In the genomic region with DNA sequence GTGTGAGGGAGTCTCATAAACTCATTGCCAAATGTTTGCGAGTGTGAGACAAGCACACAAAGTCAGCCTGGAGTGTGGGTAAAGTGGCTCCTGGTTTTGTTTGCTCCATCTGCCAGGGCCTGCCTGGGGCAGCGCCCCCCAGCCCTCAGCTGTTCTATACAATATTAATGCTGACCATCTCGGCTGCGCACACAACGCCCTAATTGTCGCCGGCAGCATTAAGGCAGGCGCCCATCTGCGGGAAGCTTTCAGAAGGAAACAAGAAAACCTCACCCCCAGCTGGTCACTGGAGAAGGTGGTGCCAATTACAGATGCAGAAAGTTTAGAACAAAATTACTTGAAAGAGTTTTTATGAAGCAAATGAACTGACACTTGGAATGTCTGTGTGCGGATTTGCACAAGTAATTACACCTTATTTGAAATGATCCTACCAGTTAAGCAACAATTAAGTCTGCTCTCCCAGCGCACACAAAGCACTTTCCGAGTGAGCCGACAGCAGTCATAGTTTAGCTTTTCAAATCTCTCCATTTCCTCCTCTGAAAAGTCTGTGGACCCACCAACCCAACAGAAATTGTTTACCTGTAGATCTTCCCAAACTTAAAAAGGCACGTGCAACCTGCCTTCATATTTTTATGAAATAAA, we compare ENCODE assay signal across 14 mouse cellular contexts. TPM values are rescaled to one million over a fixed set of nuclear protein-coding genes. Genes with fewer than 3 reads are reported as not detected.
DNase-seq lines count a peak whose midpoint lies in the region; ATAC-seq lines count a peak whose summit lies in the region.
"Had no signal": no experiment of that assay in that cellular context is flagged by ENCODE, and none has a peak within 500 bp of the region (broad histone marks: within the 10 kb centered on the region; RNA-seq: fewer than 3 reads in every experiment).

No protein-coding gene starts in this region.

- peak overlapping the region; percentile 83 for H3K4me2 ChIP-seq in forebrain, embryonic 16.5 days (ENCODE audit: low read length)
- H3K4me2 ChIP-seq in neural tube, embryonic 14.5 days (ENCODE audit: low read depth, low read length), result peak overlapping the region; percentile 88
- H3K4me2 ChIP-seq: limb, embryonic 15.5 days; lung, embryonic 15.5 days had no signal

- peak; percentile 30 for ATAC-seq in forebrain, embryonic 16.5 days
- ATAC-seq in neural tube, embryonic 14.5 days (ENCODE audit: low read depth), result no peak; the same call in 1 of the 2 replicates

- peaks cover 49% of the 10 kb centered on the region for H3K4me1 ChIP-seq in forebrain, embryonic 16.5 days (replicated peaks; ENCODE audit: control insufficient read depth, insufficient read depth, low read length)
- peaks cover 79% of the 10 kb centered on the region for H3K4me1 ChIP-seq in midbrain, embryonic 10.5 days
- H3K4me1 ChIP-seq in neural tube, embryonic 14.5 days (ENCODE audit: control insufficient read depth, insufficient read depth, low read length), result peaks cover 40% of the 10 kb centered on the region
- H3K4me1 ChIP-seq: limb, embryonic 15.5 days; lung, embryonic 15.5 days had no signal

- H3K9me3 ChIP-seq in forebrain, embryonic 16.5 days (ENCODE audit: control insufficient read depth, low read length), result no peaks in the 10 kb centered on the region
- H3K9me3 ChIP-seq in midbrain, embryonic 10.5 days (replicated peaks), result no peaks in the 10 kb centered on the region
- no peaks in the 10 kb centered on the region for H3K9me3 ChIP-seq in neural tube, embryonic 14.5 days (ENCODE audit: control insufficient read depth, low read length)
- H3K9me3 ChIP-seq: limb, embryonic 15.5 days; lung, embryonic 15.5 days had no signal

- no peaks in the 10 kb centered on the region for H3K27me3 ChIP-seq in forebrain, embryonic 16.5 days (replicated peaks; ENCODE audit: control insufficient read depth, insufficient read depth, low read length)
- no peaks in the 10 kb centered on the region for H3K27me3 ChIP-seq in midbrain, embryonic 10.5 days (ENCODE audit: low read depth, poor library complexity, severe bottlenecking)
- no peaks in the 10 kb centered on the region for H3K27me3 ChIP-seq in neural tube, embryonic 14.5 days (ENCODE audit: control insufficient read depth, insufficient read depth, low read length)
- H3K27me3 ChIP-seq: lung, embryonic 15.5 days had no signal

- H3K9ac ChIP-seq in forebrain, embryonic 16.5 days (replicated peaks; ENCODE audit: low read depth, low read length), result peak overlapping the region; percentile 37; the same call in 1 of the 2 replicates
- H3K9ac ChIP-seq in neural tube, embryonic 14.5 days (replicated peaks; ENCODE audit: low read depth, low read length), result peak overlapping the region; percentile 32; the same call in 1 of the 2 replicates
- H3K9ac ChIP-seq: limb, embryonic 15.5 days; lung, embryonic 15.5 days had no signal

- under 1% methylated on average over 14 of the region's 14 CpGs for WGBS in forebrain, embryonic 16.5 days
- 17% methylated on average over 14 of the region's 14 CpGs for WGBS in midbrain, embryonic 10.5 days
- WGBS in neural tube, embryonic 14.5 days, result 7% methylated on average over 14 of the region's 14 CpGs

- no peaks in the 10 kb centered on the region for H3K36me3 ChIP-seq in forebrain, embryonic 16.5 days (ENCODE audit: control insufficient read depth, insufficient read depth)
- H3K36me3 ChIP-seq in midbrain, embryonic 10.5 days, result no peaks in the 10 kb centered on the region
- H3K36me3 ChIP-seq in neural tube, embryonic 14.5 days (ENCODE audit: control insufficient read depth, insufficient read depth, low read length), result no peaks in the 10 kb centered on the region
- H3K36me3 ChIP-seq: limb, embryonic 15.5 days; lung, embryonic 15.5 days had no signal

- peak overlapping the region; percentile 61 for H3K27ac ChIP-seq in forebrain, embryonic 16.5 days (ENCODE audit: low read length)
- peak overlapping the region; percentile 90 for H3K27ac ChIP-seq in midbrain, embryonic 10.5 days (replicated peaks)
- H3K27ac ChIP-seq in neural tube, embryonic 14.5 days (ENCODE audit: low read depth, low read length), result peak overlapping the region; percentile 85
- H3K27ac ChIP-seq: limb, embryonic 15.5 days; lung, embryonic 15.5 days had no signal

- DNase-seq in embryo, embryonic 10 days (ENCODE audit: low spot score), result peak; percentile 45
- DNase-seq in embryo, embryonic 9.5 days (ENCODE audit: extremely low spot score), result no peak
- peak; percentile 46 for DNase-seq in midbrain, embryonic 10.5 days (ENCODE audit: low spot score)
- DNase-seq in right cerebral cortex, adult 18-20 months, result no peak
- no peak for DNase-seq in adrenal gland, adult 2 months
- no peak for DNase-seq in left cerebral cortex, adult 18-20 months (ENCODE audit: low spot score in 2 of 2)

- H3K4me3 ChIP-seq in forebrain, embryonic 16.5 days (replicated peaks; ENCODE audit: low read length), result peak overlapping the region; percentile 32
- H3K4me3 ChIP-seq in midbrain, embryonic 10.5 days, result peak overlapping the region; percentile 54
- H3K4me3 ChIP-seq in neural tube, embryonic 14.5 days (ENCODE audit: low read depth, low read length), result peak overlapping the region; percentile 16
- H3K4me3 ChIP-seq: limb, embryonic 15.5 days; lung, embryonic 15.5 days had no signal

RNA-seq across cellular contexts. Expression of a gene that starts 0.9 kb away (rescaled TPM):
- 24.1 and 24.2 TPM in 2 replicates for polyA plus RNA-seq in forebrain, embryonic 16.5 days (2015; fragmentation: Nextera tagmentation; extraction: Ambion mirVana)
- polyA plus RNA-seq in midbrain, embryonic 10.5 days (2016; fragmentation: Nextera tagmentation; extraction: Ambion mirVana), result 14.3 and 33.2 TPM in 2 replicates
- 26.9 and 28.7 TPM in 2 replicates for polyA plus RNA-seq in neural tube, embryonic 14.5 days (2014; fragmentation: Nextera tagmentation; extraction: Ambion mirVana)
- total RNA-seq in adrenal gland, adult 2 months (2021), result 1 to 10 TPM; 2.6 to 5.0 TPM
- polyA plus RNA-seq in adrenal gland, adult 2 months (2012; rRNA removed), result 0.91 and 0.99 TPM in 2 replicates
- total RNA-seq in left cerebral cortex, adult 18-20 months (2021), result 10 to 100 TPM; 10.4 to 15.5 TPM
- total RNA-seq: heart, adult 8-10 months; heart, postnatal 25 days; megakaryocyte-erythroid progenitor cell, adult 5-6 weeks had no signal
- polyA plus RNA-seq: limb, embryonic 15.5 days; spleen, adult 2 months had no signal

RNA-seq across cellular contexts. Expression of a gene that starts 49.2 kb away (rescaled TPM):
- polyA plus RNA-seq in forebrain, embryonic 16.5 days (2015; fragmentation: Nextera tagmentation; extraction: Ambion mirVana), result 46.8 and 64.1 TPM in 2 replicates
- polyA plus RNA-seq in midbrain, embryonic 10.5 days (2016; fragmentation: Nextera tagmentation; extraction: Ambion mirVana), result 6.4 and 14.5 TPM in 2 replicates
- polyA plus RNA-seq in neural tube, embryonic 14.5 days (2014; fragmentation: Nextera tagmentation; extraction: Ambion mirVana), result 98.4 and 105 TPM in 2 replicates
- 1 to 10 TPM; 1.0 to 3.7 TPM for total RNA-seq in adrenal gland, adult 2 months (2021)
- polyA plus RNA-seq in adrenal gland, adult 2 months (2012; rRNA removed), result 1.3 and 1.6 TPM in 2 replicates
- 10 to 100 TPM; 57.5 to 61.9 TPM for total RNA-seq in left cerebral cortex, adult 18-20 months (2021)
- total RNA-seq: heart, postnatal 25 days had no signal

Comparison
In these comparisons a context has a peak if more than half of its experiments do, and no peak if none do; other contexts are left out.
1. DNase-seq: peak in embryo, embryonic 10 days (single experiment) and midbrain, embryonic 10.5 days (single experiment); none in embryo, embryonic 9.5 days (single experiment), right cerebral cortex, adult 18-20 months (single experiment), adrenal gland, adult 2 months (single experiment) and left cerebral cortex, adult 18-20 months (0 of 2).
2. Peak in every context shown above with its lines, with median percentiles within 50 percentile points of each other: H3K27ac ChIP-seq and H3K4me3 ChIP-seq.